Mouse (Mus musculus) kidney, postnatal 10 days (tissue): ENCODE measurements around the gene Mfsd7a.
A peak's percentile ranks its signal among the peaks of the same experiment; 100 is the strongest.
"Not testable (repeated sequence)": the region's sequence is repeated elsewhere in the genome, so short reads cannot be mapped to it uniquely, and the experiment has no call there.

Experiments used
- DNase-seq: peaks from one replicate; pipeline ENCODE4 v3.0.0; 2021; ENCODE audit warnings: mixed read lengths

Mfsd7a gene

DNA sequence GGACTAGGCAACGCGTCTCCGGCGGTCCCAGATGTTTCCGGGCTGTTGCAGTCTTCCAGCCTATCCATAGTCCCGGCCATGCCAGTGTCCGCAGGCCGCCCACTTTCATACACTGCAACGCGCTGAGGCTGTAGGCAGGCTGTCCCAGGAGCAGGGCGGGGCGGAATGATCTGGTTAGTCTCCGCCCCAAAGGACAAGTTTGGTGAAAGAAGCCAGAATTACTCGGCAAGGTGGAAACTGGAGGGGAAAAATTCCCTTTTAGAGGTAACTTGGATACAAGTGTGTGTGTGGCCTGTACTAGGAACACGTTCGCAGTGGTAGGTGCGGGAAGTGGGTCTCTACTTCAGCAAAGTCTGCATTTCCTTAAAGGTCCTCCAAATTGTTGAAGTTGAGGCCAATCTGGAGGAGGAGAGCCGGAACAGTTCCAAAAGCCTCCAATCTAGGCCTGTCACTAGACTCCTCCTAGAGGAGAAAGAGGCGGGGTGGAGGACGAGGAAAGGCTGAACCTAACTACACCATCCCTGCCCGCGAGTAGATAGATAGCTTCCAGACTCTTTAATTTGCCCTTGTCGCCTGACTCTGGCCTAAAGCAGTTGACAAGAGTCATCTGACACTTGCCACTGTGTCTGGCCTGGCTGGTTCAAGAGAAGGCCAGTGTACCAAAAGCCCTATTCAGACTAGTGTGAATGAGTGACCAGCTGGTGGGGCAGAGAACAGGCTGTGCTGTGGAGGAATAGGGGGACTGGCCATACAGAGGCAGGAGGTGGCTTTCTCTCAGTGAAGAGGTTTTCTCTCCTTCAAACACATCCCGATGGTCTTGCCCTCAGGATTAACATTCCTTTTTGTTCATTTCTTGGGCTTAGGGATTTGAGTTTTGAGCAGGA lies at the start of gene Mfsd7a:
Gene Mfsd7a (minus strand): TSS at position 107 of the 884 bp plus-strand sequence.
- peak; percentile 85 for DNase-seq

- DNase-seq, result not testable (repeated sequence)
Measured at GRCm38 (mm10) chr5:108486148-108486547, 37.5 kb upstream of the Mfsd7a start.

DNA sequence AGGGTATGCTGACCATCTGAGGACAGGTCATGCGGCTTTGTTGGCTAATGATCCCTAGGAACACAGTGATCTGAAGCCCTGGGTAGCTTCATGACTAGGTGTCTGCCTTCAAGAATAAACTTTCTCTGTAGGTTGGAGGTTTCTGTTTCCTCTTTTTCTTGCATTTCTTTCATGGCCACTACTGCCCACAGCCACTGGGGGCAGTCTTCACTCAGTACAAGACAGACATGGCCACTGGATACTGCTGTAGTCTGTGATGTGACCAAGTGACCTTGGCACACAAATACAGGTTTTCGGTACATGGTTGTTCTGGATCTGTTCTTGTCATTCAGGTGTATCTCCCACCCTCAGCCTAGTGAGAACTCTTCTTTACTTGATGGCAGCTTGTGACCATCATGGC lies 36.5 kb upstream of the Mfsd7a start:
- DNase-seq, result peak; percentile 21

- no peak for DNase-seq
Measured at GRCm38 (mm10) chr5:108483006-108483405, 34.3 kb upstream of the Mfsd7a start.

- no peak for DNase-seq
Measured at GRCm38 (mm10) chr5:108475977-108476376, 27.3 kb upstream of the Mfsd7a start.

GRCm38 (mm10) chr5:108473737-108474136 lies 25.0 kb upstream of the Mfsd7a start:
- DNase-seq, result no peak

DNA sequence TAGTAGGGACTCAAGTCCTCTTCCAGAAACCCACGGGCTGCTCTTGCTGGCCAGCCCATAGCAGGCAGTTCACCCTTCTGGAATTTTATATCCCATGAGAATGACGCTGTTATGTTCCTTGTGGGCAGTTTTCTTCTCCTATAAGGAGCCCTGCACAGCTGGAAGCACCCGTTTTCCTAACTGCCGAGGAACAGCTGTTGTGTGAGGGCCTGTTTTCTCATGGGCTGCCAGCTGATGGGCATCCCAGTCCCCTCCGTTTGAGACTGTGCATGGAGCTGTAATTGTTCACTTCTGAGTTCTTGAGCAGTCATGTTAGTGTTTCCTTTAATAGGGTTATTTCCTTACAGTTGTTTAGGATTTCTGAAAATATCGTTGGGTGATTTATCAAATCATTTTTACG lies 20.9 kb upstream of the Mfsd7a start:
- no peak for DNase-seq

- DNase-seq, result no peak
Measured at GRCm38 (mm10) chr5:108466647-108467046, 18.0 kb upstream of the Mfsd7a start.

DNA sequence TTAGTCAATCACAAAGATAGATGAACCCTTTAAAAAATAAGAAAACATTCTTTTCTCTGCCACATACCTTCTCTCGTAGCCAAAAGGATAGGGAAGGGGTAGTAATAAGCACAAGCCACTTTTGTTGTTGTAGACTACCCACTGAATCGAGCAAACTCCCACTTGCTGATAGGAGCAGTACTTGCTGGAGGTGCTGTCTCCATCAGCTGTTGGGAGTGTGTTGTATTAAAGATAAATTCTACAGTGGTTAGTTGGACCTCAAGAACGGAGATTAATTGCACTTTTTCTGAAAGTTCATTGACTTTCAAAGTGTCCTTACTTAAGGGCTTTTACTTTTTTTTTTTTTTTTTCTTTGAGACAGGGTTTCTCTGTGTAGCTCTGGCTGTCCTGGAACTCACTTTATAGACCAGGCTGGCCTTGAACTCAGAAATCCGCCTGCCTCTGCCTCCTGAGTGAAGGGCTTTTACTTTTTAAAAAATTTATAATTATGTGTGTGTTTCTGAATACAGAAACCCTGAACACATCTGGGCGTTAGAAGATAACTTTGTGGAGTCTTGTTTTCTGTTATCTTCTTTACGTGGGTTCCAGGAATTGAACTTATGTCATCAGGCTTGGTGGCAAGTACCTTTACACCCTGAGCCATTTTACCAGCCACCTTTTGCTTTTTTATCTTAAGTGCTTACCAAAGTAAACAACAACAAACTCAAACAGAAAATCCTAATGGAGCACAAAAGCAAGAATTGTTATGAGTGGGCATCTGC lies 16.6 kb upstream of the Mfsd7a start:
- no peak for DNase-seq

DNA sequence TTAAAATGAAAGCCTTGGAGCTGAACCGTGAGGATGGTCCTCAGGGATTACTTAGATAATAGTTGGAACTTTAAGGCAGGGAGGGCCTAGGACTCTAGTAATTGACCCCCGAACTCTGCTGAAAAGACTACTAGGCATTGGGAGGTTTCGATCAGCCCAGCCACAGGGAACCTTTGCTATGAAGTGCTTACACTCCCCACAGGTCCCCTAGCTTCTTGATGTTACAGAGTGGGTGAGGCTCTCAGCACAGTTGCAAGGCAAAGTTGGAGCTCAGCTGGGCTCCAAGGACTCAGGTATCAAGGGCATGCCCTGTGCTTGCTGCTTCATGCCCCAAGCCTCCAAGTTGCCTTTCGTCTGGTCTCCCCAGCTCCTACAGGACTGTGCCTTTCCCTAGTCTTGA lies 13.8 kb upstream of the Mfsd7a start:
- DNase-seq, result no peak

- peak; percentile 99 for DNase-seq
Measured at GRCm38 (mm10) chr5:108461082-108462065, 12.7 kb upstream of the Mfsd7a start, which contains the start of gene Pcgf3. Pcgf3 (plus strand) TSS chr5:108461232.

GRCm38 (mm10) chr5:108460461-108460860 lies 11.8 kb upstream of the Mfsd7a start:
- peak; percentile 10 for DNase-seq

DNA sequence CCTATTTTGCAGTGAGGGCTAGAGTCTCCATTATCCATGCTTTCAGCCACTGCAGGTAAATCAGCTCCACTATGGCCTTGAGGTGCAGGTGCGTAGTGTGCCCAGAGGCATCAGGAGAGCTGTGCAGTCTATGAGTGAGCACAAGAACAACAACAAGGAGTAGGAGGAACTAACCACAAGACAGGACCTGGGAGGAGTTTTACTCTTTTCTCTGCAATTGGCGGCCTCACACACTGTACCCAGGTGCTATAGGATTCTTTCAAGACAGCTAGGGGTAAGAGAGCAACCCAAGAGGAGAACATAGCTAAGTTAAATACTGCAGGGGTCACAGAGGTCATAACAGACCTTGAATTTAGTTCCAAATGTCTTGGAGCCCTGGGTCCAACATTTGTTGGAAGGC lies 10.0 kb upstream of the Mfsd7a start:
- DNase-seq, result no peak

DNA sequence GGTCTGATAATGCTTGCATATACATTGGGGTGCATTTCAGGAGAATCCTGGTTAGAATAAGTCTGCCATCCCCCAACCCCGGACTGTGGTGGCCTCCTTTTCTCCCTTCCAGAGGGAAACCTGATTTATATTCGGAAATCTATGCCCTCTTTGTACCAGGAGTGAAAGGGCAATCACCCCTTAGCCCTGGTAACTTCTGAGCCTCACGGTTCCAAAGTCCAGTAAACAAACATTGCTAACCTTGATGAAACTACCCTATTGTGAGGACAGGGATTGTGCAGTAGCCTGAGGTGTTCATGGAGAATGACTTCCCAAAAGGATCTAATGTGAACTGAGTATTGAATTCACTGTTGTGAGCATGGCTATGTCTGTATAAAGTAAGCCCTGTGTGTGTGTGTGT lies 5.4 kb upstream of the Mfsd7a start:
- no peak for DNase-seq

DNA sequence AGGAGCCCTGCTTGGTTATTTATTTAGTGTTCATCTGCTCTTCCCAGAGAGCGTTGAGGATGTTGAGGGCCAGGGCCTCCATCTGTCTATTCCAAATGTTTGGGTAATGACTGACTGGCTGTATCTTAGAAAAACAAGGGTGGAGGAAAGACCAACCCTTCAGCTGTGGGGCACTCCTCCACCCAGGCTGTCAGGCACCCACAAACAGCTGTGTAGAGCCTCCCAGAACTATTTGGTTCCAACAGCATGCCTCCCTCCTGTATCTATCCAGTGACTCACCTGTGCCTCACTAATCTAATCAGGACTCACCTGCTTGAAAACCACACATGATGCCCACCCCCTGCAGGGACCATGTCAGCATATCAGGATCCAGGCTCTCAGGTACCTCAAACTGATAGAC lies 3.7 kb upstream of the Mfsd7a start:
- DNase-seq, result no peak

DNA sequence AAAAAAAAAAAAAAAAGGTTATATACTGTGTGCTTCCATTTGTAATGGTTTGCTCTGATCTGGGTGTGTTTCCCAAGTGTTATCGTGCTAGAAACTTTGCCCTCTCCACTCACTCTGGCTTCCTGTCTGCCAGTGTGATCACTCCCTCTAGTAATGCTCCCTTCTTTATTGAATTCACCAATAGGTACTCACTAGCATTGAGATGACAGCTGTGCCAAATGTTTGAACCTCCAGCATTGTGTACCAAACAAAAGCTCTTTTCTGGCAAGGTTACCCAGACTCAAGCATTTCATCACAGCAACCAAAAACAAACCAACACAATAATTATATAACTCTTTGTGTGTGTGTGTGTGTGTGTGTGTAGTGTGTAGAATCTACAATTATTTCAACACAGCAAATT lies 2.9 kb upstream of the Mfsd7a start:
- DNase-seq, result no peak

- no peak for DNase-seq
Measured at GRCm38 (mm10) chr5:108450837-108451540, 2.3 kb upstream of the Mfsd7a start.

- DNase-seq, result no peak
Measured at GRCm38 (mm10) chr5:108447857-108448256, 834 bp downstream of the Mfsd7a start.

- DNase-seq, result no peak
Measured at GRCm38 (mm10) chr5:108446973-108447372, 1.7 kb downstream of the Mfsd7a start.

GRCm38 (mm10) chr5:108436101-108436500 lies 12.6 kb downstream of the Mfsd7a start:
- DNase-seq, result no peak

GRCm38 (mm10) chr5:108433804-108434587 lies 14.7 kb downstream of the Mfsd7a start, which contains the start of gene Atp5k:
Atp5k (minus strand) TSS chr5:108434448.
- DNase-seq, result peak; percentile 96
